Mouse (Mus musculus) thymus, postnatal 0 days (tissue): ENCODE results near the gene Ccnl2. TPM values are rescaled to one million over a fixed set of nuclear protein-coding genes. Genes with fewer than 3 reads are reported as not detected.

ENCODE experiments used
- DNase-seq: peaks from one replicate; pipeline ENCODE4 v3.0.0-alpha.2; 2015; ENCODE audit warnings: low spot score
- polyA plus RNA-seq: library from polyadenylated mRNA; unstranded; fragments of >200 nt; fragmentation: Nextera tagmentation; extraction: Ambion mirVana; gene quantifications from 2 replicates; pipeline ENCODE4 v1.2.1, GENCODE M21; 2015

Gene Ccnl2
- polyA plus RNA-seq, 1 experiment from 2014 or later = 162 TPM

GRCm38 (mm10) chr4:155838187-155839153 is 26.2 kb downstream of the Ccnl2 start:
- DNase-seq = no peak

DNA sequence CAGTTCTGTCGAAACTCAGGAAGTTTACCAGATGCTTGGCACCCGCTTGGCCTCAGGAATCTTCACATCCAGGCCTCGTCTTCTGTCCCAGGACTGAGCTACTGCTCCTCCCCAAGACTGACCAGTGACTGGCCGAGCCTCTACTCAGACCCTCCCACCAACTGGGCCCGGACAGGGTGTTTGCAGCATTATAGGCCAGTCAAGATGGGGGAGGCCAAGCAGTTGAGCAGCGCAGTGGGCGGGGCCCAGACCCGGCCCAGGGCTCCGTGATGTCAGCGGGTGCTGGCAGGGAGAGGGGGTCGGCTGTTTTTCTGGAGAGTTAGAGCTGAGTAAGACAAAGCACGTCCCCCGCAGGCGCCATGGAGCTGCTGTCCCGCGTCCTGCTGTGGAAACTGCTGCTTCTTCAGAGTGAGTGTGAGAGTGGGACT is 27.2 kb downstream of the Ccnl2 start, which contains the start of gene Mxra8:
TSS of gene Mxra8 (plus strand) at position 198 of the 428 bp plus-strand sequence.
- DNase-seq = no peak

GRCm38 (mm10) chr4:155840076-155841002 is 28.1 kb downstream of the Ccnl2 start:
- peak; percentile 10 for DNase-seq

GRCm38 (mm10) chr4:155841003-155841454 is 28.7 kb downstream of the Ccnl2 start:
- peak; percentile 58 for DNase-seq

DNA sequence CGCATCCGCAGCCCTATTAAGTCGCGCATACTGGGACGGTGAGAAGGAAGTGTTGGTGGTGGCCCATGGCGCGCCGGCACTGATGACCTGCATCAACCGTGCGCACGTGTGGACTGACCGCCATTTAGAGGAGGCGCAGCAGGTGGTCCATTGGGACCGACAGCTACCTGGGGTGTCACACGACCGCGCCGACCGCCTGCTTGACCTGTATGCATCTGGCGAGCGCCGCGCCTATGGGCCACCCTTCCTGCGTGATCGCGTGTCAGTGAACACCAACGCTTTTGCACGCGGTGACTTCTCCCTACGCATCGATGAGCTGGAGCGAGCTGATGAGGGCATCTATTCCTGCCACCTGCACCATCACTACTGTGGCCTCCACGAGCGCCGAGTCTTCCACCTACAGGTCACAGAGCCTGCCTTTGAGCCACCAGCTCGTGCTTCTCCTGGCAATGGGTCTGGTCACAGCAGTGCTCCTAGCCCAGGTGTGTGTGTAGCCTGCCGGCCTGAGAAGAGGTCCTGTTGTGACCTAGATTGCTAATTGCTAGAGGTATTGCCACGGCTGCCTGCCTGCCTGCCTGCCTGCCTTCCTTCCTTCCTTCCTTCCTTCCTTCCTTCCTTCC is 29.5 kb downstream of the Ccnl2 start:
- DNase-seq = no peak

GRCm38 (mm10) chr4:155843231-155843630 is 30.9 kb downstream of the Ccnl2 start:
- no peak for DNase-seq

GRCm38 (mm10) chr4:155846871-155847578 is 34.7 kb downstream of the Ccnl2 start, which contains the start of gene Dvl1:
TSS of gene Dvl1 (plus strand) at chr4:155847402.
- DNase-seq = peak; percentile 93

DNA sequence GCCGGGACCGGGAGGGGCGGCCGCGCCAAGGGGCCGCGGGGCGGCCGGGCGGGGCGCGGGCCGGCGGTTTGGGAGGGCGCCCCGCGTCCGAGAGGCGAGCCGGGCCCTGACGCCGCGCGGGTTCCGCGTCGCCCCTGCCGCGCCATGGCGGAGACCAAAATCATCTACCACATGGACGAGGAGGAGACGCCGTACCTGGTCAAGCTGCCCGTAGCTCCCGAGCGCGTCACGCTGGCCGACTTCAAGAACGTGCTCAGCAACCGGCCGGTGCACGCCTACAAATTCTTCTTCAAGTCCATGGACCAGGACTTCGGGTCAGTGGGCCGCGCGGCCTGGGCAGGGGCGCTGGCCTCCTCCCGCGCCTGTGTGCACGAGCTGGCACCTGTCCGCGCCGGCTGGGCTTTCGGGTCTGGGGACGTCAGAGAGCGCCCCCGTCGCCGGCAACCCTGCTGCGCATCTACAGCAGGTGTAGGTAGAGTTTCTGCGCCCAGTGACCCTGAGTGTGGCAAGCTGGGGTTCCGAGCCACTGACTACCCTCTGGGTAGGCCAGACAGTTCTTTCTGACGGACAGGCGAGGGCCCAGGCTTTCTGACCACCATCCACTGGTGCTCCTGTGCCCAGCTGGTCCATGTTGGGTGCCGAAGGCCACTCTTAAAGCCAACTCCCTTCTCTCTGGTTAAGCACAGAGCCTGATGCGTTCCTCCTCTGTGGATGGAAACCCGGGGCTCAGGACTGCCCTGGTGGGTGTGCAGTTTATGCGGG is 35.5 kb downstream of the Ccnl2 start:
- DNase-seq = peak; percentile 50

- no peak for DNase-seq
Measured at GRCm38 (mm10) chr4:155848434-155849095, 36.3 kb downstream of the Ccnl2 start.

DNA sequence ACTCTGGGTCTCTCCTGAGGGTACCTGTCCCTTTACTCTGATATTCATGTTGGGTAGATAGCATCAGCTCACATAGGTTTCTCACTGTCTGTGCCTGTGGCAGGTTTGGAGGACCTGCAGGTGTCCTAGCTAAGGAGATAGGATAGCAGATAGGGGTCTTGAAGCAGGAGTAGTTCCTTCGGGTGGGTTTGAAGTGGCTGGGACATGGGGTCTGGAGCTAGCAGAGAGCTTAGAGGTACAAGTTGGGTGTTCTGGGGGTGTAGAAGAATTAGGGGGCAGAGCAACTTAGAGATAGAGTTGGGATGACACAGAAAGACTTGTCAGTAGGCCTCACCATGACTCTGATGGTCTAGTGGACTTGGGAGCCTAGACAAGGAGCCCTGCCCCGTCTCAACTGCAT is 37.1 kb downstream of the Ccnl2 start:
- no peak for DNase-seq

DNA sequence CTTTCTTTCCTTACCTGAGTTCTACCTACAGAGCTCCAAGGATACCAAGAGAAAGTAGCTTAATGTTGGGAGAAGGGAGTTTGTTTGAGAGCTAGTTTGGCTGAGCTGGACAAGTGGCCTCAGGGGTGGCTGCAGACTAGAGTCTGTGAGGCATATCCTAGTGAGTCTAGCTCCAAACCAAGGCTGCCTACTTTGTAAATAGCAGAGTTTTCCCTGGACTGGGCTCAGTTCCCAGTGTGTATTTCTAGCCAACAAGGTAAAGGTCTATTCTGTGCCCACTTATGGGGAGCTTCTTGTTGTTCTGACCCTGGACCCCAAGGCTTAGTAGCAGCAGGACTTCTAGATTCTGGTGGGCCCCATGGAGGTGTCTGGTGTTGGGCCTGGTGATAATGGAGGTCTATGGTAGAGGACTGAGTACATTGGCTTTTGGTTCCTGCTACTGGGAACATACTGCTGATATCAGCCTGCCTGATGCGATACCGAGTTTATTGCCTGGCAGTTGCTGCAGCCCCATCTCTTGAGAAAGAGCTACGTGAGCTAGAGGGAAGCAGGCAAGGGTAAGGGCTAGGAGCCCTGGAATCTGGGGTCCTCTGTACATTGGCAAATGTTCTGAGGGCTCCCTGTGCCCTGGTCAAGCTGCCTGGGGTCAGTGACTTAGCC is 37.6 kb downstream of the Ccnl2 start:
- DNase-seq = no peak

GRCm38 (mm10) chr4:155851368-155851767 is 39.1 kb downstream of the Ccnl2 start:
- no peak for DNase-seq

GRCm38 (mm10) chr4:155851951-155852411 is 39.7 kb downstream of the Ccnl2 start:
- no peak for DNase-seq

DNA sequence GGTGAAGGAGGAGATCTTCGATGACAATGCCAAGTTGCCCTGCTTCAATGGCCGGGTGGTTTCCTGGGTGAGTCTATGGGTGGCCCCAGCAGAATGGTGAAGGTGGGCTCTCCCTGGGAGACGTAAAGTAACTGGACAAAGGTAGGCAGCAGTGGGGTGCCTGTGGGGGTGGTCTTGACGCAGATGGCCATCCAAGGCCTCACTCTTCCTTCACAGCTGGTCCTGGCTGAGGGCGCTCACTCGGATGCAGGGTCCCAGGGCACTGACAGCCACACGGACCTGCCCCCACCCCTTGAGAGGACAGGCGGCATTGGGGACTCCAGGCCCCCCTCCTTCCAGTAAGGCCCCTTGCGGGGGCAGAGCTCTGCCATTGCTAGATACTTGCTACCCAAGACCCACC is 41.1 kb downstream of the Ccnl2 start:
- DNase-seq = no peak

GRCm38 (mm10) chr4:155854991-155855390 is 42.7 kb downstream of the Ccnl2 start:
- no peak for DNase-seq

DNA sequence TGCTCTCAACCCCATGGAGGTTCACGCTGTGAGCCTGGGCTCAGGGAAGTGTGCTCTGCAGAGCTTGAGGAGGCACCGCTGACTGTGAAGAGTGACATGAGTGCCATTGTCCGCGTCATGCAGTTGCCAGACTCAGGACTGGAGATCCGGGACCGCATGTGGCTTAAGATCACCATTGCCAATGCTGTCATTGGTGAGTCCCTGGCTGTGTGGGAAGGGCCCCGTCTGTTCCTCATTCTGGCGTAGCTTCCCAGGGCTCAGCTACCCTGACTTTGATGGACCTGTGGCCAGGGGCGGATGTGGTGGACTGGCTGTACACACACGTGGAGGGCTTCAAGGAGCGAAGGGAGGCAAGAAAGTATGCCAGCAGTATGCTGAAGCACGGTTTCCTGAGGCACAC is 43.8 kb downstream of the Ccnl2 start:
- no peak for DNase-seq

DNA sequence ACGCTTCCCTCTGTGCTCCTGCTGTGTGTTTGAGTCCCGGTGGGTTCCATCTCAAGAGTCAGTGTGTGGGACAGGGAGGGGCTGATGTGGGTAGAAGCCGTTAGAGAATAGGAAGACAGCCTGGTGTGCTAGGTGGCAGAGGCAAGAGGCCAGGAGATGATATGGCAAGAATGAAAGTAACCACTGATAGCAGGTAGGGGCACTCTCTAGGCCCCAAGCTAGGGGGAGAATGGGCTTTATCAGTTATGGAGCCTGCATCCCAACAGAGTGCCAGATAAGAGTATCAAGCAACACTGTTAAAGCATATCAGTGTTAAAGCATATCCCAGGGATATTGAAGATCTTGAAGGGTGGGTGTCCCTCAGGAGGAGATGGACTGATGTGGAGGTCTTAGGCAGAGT is 44.6 kb downstream of the Ccnl2 start:
- DNase-seq = no peak

- peak; percentile 40 for DNase-seq
Measured at GRCm38 (mm10) chr4:155859318-155859717, 47.0 kb downstream of the Ccnl2 start.
